Mouse (Mus musculus): ENCODE data around the gene Hinfp. TPM values are rescaled to one million over a fixed set of nuclear protein-coding genes. Genes with fewer than 3 reads are reported as not detected.
A peak's percentile ranks its signal among the peaks of the same experiment; 100 is the strongest.
"Not testable (repeated sequence)": the region's sequence is repeated elsewhere in the genome, so short reads cannot be mapped to it uniquely, and the experiment has no call there.

The Hinfp gene
- total RNA-seq, 2 experiments from 2014 or later, result 11.2 to 13.7 TPM

GRCm38 (mm10) chr9:44334396-44335330 lies 29.2 kb upstream of the Hinfp start, which contains the start of gene H2afx:
H2afx (plus strand) TSS chr9:44334694.
- peak; percentile 89 to 98 for DNase-seq (ENCODE audit: low spot score in 2 of 2)

- DNase-seq (ENCODE audit: low spot score in 2 of 2), result no peak
Measured at GRCm38 (mm10) chr9:44332918-44333638, 27.6 kb upstream of the Hinfp start.

- no peak for DNase-seq (ENCODE audit: low spot score in 2 of 2)
Measured at GRCm38 (mm10) chr9:44330736-44331135, 25.3 kb upstream of the Hinfp start.

- DNase-seq (ENCODE audit: low spot score in 2 of 2), result no peak
Measured at GRCm38 (mm10) chr9:44327926-44328325, 22.5 kb upstream of the Hinfp start.

GRCm38 (mm10) chr9:44327064-44327711 lies 21.7 kb upstream of the Hinfp start:
- no peak for DNase-seq (ENCODE audit: low spot score in 2 of 2)

- DNase-seq (ENCODE audit: low spot score in 2 of 2), result peak; percentile 63 to 80
Measured at GRCm38 (mm10) chr9:44326371-44327063, 21.0 kb upstream of the Hinfp start.

- no peak for DNase-seq (ENCODE audit: low spot score in 2 of 2)
Measured at GRCm38 (mm10) chr9:44325768-44326370, 20.4 kb upstream of the Hinfp start, which contains the start of gene Dpagt1. Dpagt1 (plus strand) TSS chr9:44326019.

GRCm38 (mm10) chr9:44325032-44325767 lies 19.7 kb upstream of the Hinfp start:
- DNase-seq (ENCODE audit: low spot score in 2 of 2), result not testable (repeated sequence)

- DNase-seq (ENCODE audit: low spot score in 2 of 2), result no peak
Measured at GRCm38 (mm10) chr9:44324147-44324546, 18.7 kb upstream of the Hinfp start.

- not testable (repeated sequence) for DNase-seq (ENCODE audit: low spot score in 2 of 2)
Measured at GRCm38 (mm10) chr9:44323656-44324055, 18.2 kb upstream of the Hinfp start.

GRCm38 (mm10) chr9:44320799-44321133 lies 15.3 kb upstream of the Hinfp start:
- no peak for DNase-seq (ENCODE audit: low spot score in 2 of 2)

- peak; percentile 73 to 89 for DNase-seq (ENCODE audit: low spot score in 2 of 2)
Measured at GRCm38 (mm10) chr9:44319887-44320798, 14.7 kb upstream of the Hinfp start, which contains the start of gene C2cd2l. C2cd2l (minus strand) TSS chr9:44320285.

GRCm38 (mm10) chr9:44319105-44319886 lies 13.8 kb upstream of the Hinfp start:
- DNase-seq (ENCODE audit: low spot score in 2 of 2), result no peak

- no peak for DNase-seq (ENCODE audit: low spot score in 2 of 2)
Measured at GRCm38 (mm10) chr9:44318826-44319095, 13.3 kb upstream of the Hinfp start.

- DNase-seq (ENCODE audit: low spot score in 2 of 2), result no peak
Measured at GRCm38 (mm10) chr9:44318076-44318825, 12.8 kb upstream of the Hinfp start.

GRCm38 (mm10) chr9:44317452-44317851 lies 12.0 kb upstream of the Hinfp start:
- no peak for DNase-seq (ENCODE audit: low spot score in 2 of 2)

- no peak for DNase-seq (ENCODE audit: low spot score in 2 of 2)
Measured at GRCm38 (mm10) chr9:44314910-44315309, 9.4 kb upstream of the Hinfp start.

- no peak for DNase-seq (ENCODE audit: low spot score in 2 of 2)
Measured at GRCm38 (mm10) chr9:44314257-44314547, 8.7 kb upstream of the Hinfp start.
